Mouse (Mus musculus): ENCODE results near the gene Ipp. TPM values are rescaled to one million over a fixed set of nuclear protein-coding genes. Genes with fewer than 3 reads are reported as not detected.

Gene Ipp
- total RNA-seq, 2 experiments from 2014 or later: 14.5 to 18.4 TPM

- peak; percentile 82 to 93 for DNase-seq (ENCODE audit: low spot score in 2 of 2)
These were observed 49.4 kb downstream of the Ipp start for GRCm38 (mm10) chr4:116556561-116557305.

DNA sequence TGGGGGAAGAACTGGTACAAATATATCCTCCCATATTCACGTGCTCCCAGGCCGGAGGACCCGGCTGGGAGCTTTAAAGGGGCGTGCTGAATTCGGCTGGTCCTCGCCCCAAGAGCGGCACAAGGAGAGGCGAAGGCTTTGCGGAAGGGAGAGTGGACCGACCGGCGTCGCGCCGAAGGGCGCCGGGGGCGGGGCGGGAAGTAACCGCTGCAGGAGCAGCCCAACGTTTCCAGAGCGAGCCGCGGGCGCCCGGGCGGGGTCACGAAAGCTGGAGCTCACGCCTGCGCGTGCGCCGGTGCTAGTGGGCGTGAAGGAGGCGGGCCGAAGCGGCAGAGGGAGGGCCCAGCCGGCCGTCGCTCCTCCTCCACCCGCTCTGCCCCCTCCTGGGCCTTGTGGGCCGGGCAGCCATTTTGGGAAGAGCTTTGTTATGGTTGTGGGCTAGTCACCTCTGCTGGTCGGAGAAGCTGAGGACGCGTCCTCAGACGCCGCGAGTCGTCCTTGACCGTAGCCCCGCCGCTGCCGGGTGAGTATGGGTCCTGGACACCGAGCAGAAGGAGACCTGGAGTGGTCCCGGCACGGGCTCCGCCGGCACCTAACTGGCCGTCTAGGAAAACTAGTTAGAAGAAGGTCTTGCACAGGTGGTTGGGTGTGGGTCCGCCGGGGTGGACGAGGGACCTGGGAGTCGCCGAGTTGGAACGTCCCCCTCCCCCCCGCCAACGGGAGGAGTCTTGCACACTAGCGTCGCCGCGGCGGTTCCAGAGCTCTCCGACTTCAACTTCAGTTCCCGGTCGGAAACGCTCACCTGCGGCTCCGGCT, 50.2 kb downstream of the Ipp start, which contains the start of gene Gpbp1l1:
Gpbp1l1 (plus strand) TSS at position 353 of the 816 bp plus-strand sequence.
- peak; percentile 96 to 98 for DNase-seq (ENCODE audit: low spot score in 2 of 2)

- no peak for DNase-seq (ENCODE audit: low spot score in 2 of 2)
These were observed 51.0 kb downstream of the Ipp start for GRCm38 (mm10) chr4:116558151-116558882.

Other genes starting within 250 kb of the Ipp start
- 10 to 100 TPM; 72.7 to 80.9 TPM for gene Mast2, start 43.4 kb upstream of the Ipp start, total RNA-seq (2021)
- gene Tmem69, start 48.4 kb downstream of the Ipp start, total RNA-seq (2021): 10 to 100 TPM; 12.1 to 15.0 TPM
- 10 to 100 TPM; 37.9 to 47.8 TPM for gene Gpbp1l1, start 50.1 kb downstream of the Ipp start, total RNA-seq (2021)
- 1 to 10 TPM; 4.1 to 4.6 TPM for gene Ccdc17, start 89.1 kb downstream of the Ipp start, total RNA-seq (2021)
- gene Nasp, start 120.4 kb downstream of the Ipp start, total RNA-seq (2021): 10 to 100 TPM; 43.8 to 55.2 TPM
- 100 to 1,000 TPM; 452 to 457 TPM for gene Akr1a1, start 144.1 kb downstream of the Ipp start, total RNA-seq (2021)
- 100 to 1,000 TPM; 246 to 251 TPM for gene Prdx1, start 178.0 kb downstream of the Ipp start, total RNA-seq (2021)
- gene Mmachc, start 200.9 kb downstream of the Ipp start, total RNA-seq (2021): 10 to 100 TPM; 18.2 to 20.5 TPM
- 1 to 10 TPM; 6.6 to 7.5 TPM for gene Ccdc163, start 201.0 kb downstream of the Ipp start, total RNA-seq (2021)
- gene Tesk2, start 213.4 kb downstream of the Ipp start, total RNA-seq (2021): 1 to 10 TPM; 3.8 to 4.0 TPM

Data from gastrocnemius, postnatal 4 days (tissue).